Mouse (Mus musculus) hindbrain, postnatal 0 days (tissue): ENCODE data around the gene Mrpl51. TPM values are rescaled to one million over a fixed set of nuclear protein-coding genes. Genes with fewer than 3 reads are reported as not detected.

Experiments
- ATAC-seq: fragments of 200-750 bp; cut with Nextera tagmentation; 2 replicates; pipeline ENCODE4 v1.8.0; 2017; ENCODE audit warnings: mild to moderate bottlenecking, moderate TSS enrichment, moderate library complexity
- DNase-seq: peaks from one replicate; pipeline ENCODE4 v3.0.0-alpha.2; 2015; ENCODE audit warnings: low spot score
- H3K27ac ChIP-seq: fragments of 300-500 bp; sonication (generic); 2 replicates; pipeline ENCODE4 v1.5.1; 2014; ENCODE audit warnings: mild to moderate bottlenecking
- H3K27me3 ChIP-seq: fragments of 300-500 bp; sonication (generic); 2 replicates; pipeline ENCODE4 v1.6.1; 2014; ENCODE audit warnings: low read length, mixed read lengths; ENCODE audit not compliant: insufficient read depth
- H3K36me3 ChIP-seq: fragments of 300-500 bp; sonication (generic); 2 replicates; pipeline ENCODE4 v1.6.1; 2014; ENCODE audit warnings: low read length, mixed read lengths; ENCODE audit not compliant: insufficient read depth
- H3K4me1 ChIP-seq: fragments of 300-500 bp; sonication (generic); 2 replicates; pipeline ENCODE4 v1.6.1; 2014; ENCODE audit warnings: antibody characterized with exemption, low read length, mixed read lengths; ENCODE audit not compliant: insufficient read depth
- H3K4me2 ChIP-seq: fragments of 300-500 bp; sonication (generic); 2 replicates; pipeline ENCODE4 v1.6.1; 2014; ENCODE audit warnings: low read depth, mild to moderate bottlenecking, low read length, moderate library complexity, mixed read lengths
- H3K4me3 ChIP-seq: fragments of 300-500 bp; sonication (generic); 2 replicates; pipeline ENCODE4 v1.5.1; 2014; ENCODE audit warnings: low read length
- H3K9ac ChIP-seq: fragments of 300-500 bp; sonication (generic); replicated peaks from 2 replicates; pipeline ENCODE4 v1.6.1; 2014; ENCODE audit warnings: mild to moderate bottlenecking, low read length, moderate library complexity, mixed read lengths
- H3K9me3 ChIP-seq: fragments of 300-500 bp; sonication (generic); 2 replicates; pipeline ENCODE4 v1.6.1; 2016; ENCODE audit warnings: low read length, mixed read lengths
- CTCF ChIP-seq: IDR thresholded peaks from 2 replicates; pipeline ENCODE4 v1.5.1; 2016; ENCODE audit warnings: antibody characterized with exemption, control low read depth, low read depth
- WGBS: fragments of 180-500 bp; shearing (Covaris S2); extraction: QIAGEN DNeasy Blood & Tissue Kit; methylation state at CpG from one replicate; pipeline ENCODE4 v1.1.7; 2014; 5-methylcytosine and 5-hydroxymethylcytosine counted together
- polyA plus RNA-seq: library from polyadenylated mRNA; unstranded; fragments of >200 nt; fragmentation: Nextera tagmentation; extraction: Ambion mirVana; gene quantifications from 2 replicates; pipeline ENCODE4 v1.2.1, GENCODE M21; 2015
- total RNA-seq: library from RNA; depleted of rRNA; stranded (reverse); fragments of >200 nt; gene quantifications from 2 replicates; pipeline ENCODE4 v1.2.3, GENCODE M21; 2014

Mrpl51 gene
- total and polyA plus RNA-seq, 2 experiments from 2014 or later: 40.3 to 163 TPM

DNA sequence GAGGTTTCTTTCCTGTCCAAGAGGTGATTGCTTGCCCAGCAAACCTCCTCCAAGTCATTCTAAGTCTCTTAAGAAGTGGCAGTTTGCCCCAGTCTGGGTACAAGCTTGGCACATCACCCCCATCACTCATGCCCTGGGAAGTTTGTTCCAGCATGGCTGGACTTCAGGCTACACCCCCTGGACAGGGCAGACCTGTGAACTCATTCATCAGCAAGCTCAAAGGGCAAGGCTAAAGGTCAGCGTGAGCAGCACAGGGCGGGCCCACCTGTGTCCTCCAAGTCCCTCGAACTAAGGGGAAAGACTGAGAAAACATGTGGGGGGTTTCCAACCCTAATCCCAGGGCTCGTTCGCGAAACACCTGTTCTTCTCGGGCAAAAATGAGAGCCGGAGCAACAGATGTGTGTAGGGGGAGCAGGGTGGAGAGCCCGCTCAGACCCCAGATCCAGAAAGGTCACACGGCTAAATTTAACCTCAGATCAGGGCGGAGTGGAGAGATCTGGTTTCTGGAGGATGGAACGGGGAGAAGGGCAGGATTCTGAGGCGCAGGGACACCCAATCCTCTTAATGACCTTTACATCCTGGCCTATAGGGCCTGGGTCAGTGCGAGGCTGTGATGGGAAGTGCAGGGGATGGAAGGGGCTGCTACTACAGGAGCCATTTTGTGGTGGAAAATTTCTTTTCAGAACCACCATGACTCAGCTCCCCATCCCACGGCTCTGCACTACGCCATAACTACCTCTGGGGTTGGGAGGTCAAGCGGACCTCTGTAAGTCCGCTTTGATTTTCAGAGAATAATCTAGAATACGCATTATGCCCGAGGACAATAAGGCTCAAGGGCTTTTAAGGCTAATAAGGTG lies 27.6 kb upstream of the Mrpl51 start:
- peaks cover 23% of the 10 kb centered on the region; the same call in 1 of the 2 replicates for H3K4me1 ChIP-seq
- TF ChIP-seq CTCF: no peak
- H3K9ac ChIP-seq: peak overlapping the region; percentile 78
- 6% methylated on average over 20 of the region's 20 CpGs for WGBS
- H3K4me3 ChIP-seq: peak overlapping the region; percentile 65
- H3K36me3 ChIP-seq: peaks cover 26% of the 10 kb centered on the region; the same call in 1 of the 2 replicates
- ATAC-seq (no peak), DNase-seq (peak; percentile 55)
- no peaks in the 10 kb centered on the region for H3K27me3 ChIP-seq
- peak overlapping the region; percentile 90 for H3K27ac ChIP-seq
- peak overlapping the region; percentile 77 for H3K4me2 ChIP-seq
- no peaks in the 10 kb centered on the region for H3K9me3 ChIP-seq

DNA sequence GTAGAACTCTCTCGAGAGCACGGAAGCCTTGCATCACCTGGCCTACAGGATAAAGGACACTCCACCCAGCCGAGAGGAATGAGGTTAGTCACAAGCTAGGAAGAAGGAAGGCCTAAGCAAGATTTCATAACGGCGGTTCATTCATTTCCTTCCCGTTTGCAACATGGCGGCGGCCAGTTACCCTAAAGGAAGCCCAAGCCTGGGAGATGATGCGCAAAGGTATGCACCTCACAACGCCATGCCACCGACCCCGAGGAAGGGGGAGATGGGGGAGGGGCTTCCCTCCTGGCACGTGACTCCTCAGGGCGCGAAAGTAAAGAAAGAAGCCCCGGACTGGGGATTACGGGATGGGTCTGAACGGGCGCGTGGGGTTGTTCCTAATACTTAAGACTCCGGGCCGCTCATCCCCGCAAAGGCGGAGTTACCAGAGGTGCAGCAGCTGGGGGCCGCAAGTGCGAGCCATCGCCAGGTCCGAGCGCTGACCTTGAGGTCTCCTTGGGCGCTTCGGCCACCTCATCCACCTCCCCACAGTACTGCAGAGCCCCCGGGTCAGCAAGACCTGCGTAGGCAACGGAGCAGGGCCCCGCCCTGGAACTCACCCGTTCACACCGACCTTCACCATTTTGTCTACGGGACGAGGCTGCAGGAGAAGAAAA lies 26.8 kb upstream of the Mrpl51 start:
- Histone ChIP-seq H3K27me3 (no peaks in the 10 kb centered on the region), H3K4me3 (peak overlapping the region; percentile 65), H3K36me3 (peaks cover 32% of the 10 kb centered on the region; the same call in 1 of the 2 replicates), H3K9ac (peak overlapping the region; percentile 78), H3K4me2 (peak overlapping the region; percentile 77), H3K27ac (peak overlapping the region; percentile 90), H3K4me1 (peaks cover 23% of the 10 kb centered on the region; the same call in 1 of the 2 replicates), H3K9me3 (no peaks in the 10 kb centered on the region)
- peak; percentile 38 for ATAC-seq
- DNase-seq: peak; percentile 84
- under 1% methylated on average over 39 of the region's 39 CpGs for WGBS
- no peak for TF ChIP-seq CTCF

DNA sequence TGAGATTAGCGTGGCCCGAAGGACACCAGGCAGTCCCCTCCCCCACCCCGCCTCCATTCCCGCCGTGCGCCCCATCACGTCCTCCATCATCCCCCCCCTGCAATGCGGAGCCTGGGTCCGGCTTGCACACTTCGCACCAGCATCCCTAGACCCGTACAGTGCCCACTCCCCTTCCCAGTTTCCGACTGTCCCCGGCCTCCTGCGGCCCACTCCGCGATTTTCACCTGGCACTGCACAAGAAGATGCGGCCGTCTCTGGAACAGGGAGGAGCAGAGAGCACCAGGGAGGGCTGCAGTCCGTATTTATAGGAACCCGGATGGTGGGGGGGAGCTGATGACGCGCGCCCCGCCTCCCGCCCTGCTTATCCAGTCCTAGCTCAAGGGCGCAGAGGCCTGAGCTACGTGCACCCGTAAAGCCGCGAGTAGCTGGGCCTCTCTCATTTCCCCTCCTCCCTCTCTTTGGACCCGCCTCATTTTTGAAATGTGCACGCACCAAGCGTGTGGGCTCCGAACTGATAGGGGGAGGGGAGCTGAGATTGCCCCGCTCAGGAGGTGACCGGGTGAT lies 26.2 kb upstream of the Mrpl51 start:
- peak overlapping the region; percentile 78 for H3K9ac ChIP-seq
- TF ChIP-seq CTCF: no peak
- H3K4me3 ChIP-seq: peak overlapping the region; percentile 65
- H3K36me3 ChIP-seq: peaks cover 32% of the 10 kb centered on the region; the same call in 1 of the 2 replicates
- H3K4me2 ChIP-seq: peak overlapping the region; percentile 77
- no peaks in the 10 kb centered on the region for H3K9me3 ChIP-seq
- no peaks in the 10 kb centered on the region for H3K27me3 ChIP-seq
- H3K4me1 ChIP-seq: peaks cover 23% of the 10 kb centered on the region; the same call in 1 of the 2 replicates
- peak; percentile 93 for ATAC-seq
- WGBS: under 1% methylated on average over 35 of the region's 36 CpGs
- peak; percentile 97 for DNase-seq
- H3K27ac ChIP-seq: peak overlapping the region; percentile 90

DNA sequence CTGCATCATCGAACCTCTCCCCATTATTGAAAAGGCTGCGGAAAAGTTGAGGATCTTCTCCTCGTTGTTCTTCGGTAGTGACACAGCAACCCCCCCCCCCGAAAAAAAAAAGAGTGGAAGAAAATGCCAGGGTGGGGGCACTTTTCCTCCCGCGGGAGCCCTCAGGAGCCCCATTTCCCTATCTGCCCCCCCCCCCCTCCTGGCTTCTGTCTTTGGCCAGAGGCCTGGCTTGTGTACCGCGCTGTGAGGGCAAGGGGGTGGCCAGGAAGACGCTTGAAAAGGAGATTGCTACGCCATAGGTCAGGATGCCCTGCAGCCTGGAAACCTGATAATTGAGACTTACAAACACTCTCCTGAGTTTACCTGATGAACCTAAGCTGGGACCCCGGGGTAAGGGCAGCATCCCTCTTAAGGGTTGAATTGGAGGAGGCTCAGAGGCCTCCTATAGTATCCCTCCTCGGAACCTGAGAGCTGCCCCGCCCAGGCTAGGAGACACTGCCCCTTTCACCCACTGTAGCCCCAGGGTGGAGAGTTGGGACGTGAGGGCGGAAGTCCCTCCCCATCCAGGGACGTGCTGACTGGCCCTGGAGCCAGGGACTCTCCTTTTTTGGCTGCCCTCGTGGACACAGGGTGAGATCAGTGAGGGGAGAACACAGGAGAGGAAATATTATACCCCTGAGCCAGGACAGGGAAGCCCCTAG lies 25.4 kb upstream of the Mrpl51 start, which contains the start of gene Gapdh:
Gene Gapdh (minus strand): TSS at position 417 of the 701 bp plus-strand sequence.
- peak; percentile 71 for DNase-seq
- Histone ChIP-seq H3K4me1 (peaks cover 23% of the 10 kb centered on the region; the same call in 1 of the 2 replicates), H3K27me3 (no peaks in the 10 kb centered on the region), H3K36me3 (peaks cover 33% of the 10 kb centered on the region), H3K27ac (peak within 1 kb of the TSS; percentile 90), H3K9me3 (no peaks in the 10 kb centered on the region), H3K4me2 (peak within 1 kb of the TSS; percentile 77), H3K9ac (peak within 1 kb of the TSS; percentile 78), H3K4me3 (peak within 1 kb of the TSS; percentile 65)
- WGBS: under 1% methylated on average over 17 of the region's 18 CpGs
- TF ChIP-seq CTCF: no peak
- peak; percentile 19 for ATAC-seq

DNA sequence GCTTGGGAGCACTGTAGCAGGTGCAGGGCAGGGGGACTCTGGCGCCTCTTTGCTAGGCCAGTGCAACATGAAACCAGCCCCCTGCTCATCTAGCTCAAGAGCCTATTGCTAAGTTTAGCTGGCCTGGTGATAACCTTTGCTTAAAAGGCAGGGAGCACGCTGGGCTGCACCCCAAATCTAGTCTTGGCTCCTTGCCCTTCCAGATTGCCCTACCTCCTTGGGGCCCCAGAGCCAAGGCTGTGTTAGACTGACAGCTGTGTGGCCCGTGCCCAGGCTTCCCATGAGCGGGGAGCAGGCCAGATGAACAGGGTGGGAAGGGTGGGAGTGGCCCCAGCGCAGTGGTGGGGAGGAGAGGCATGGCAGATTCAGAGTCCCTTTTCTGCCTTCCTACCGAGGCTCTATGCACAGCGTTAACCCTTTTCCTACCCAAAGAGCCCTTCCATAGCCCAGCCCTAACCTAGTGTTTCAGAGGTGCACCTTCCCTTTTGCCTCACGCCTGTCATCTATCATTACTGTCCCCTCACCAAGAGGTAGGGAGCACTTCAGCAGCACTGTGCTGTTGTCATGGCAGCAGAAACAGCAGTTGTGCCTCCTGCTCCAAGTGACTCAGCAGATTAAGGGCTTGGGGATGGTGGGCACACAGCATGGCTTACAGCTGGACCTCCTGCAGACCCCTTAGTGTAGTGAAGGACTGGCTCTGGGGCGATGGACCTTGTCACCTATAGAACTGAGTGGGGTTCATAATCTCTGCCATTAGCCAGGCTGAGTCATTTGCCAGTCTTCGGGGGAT lies 24.5 kb upstream of the Mrpl51 start:
- peaks cover 23% of the 10 kb centered on the region; the same call in 1 of the 2 replicates for H3K4me1 ChIP-seq
- no peaks in the 10 kb centered on the region for H3K9me3 ChIP-seq
- peak overlapping the region; percentile 77 for H3K4me2 ChIP-seq
- 0 out of 2 replicates have a peak overlapping the region, but pooled peaks have one; percentile 65 for H3K4me3 ChIP-seq
- 16% methylated on average over 10 of the region's 10 CpGs for WGBS
- peaks cover 37% of the 10 kb centered on the region for H3K36me3 ChIP-seq
- H3K9ac ChIP-seq: peak overlapping the region; percentile 78
- peak; percentile 49 for DNase-seq
- no peak for TF ChIP-seq CTCF
- H3K27ac ChIP-seq: peak overlapping the region; percentile 90
- no peaks in the 10 kb centered on the region for H3K27me3 ChIP-seq
- peak; percentile 15; the same call in 1 of the 2 replicates for ATAC-seq
